ENCODE assay signal across 29 mouse cellular contexts in genomic region chr15:86041421-86041820, GRCm38 (mm10). TPM values are rescaled to one million over a fixed set of nuclear protein-coding genes. Genes with fewer than 3 reads are reported as not detected.
A peak's percentile ranks its signal among the peaks of the same experiment; 100 is the strongest.
DNase-seq lines count a peak whose midpoint lies in the region; TF ChIP-seq lines count a peak whose summit lies in the region.
"Had no signal": no experiment of that assay in that cellular context is flagged by ENCODE, and none has a peak within 500 bp of the region (broad histone marks: within the 10 kb centered on the region; RNA-seq: fewer than 3 reads in every experiment).

No protein-coding gene starts in this region.

- TF ChIP-seq CTCF in C2C12 (IDR thresholded peaks at IDR 0.05; ENCODE audit: control insufficient read depth, insufficient read depth, insufficient read length), result no peak

- peak; percentile 71 for DNase-seq in adrenal gland, postnatal 14 days
- DNase-seq in adrenal gland, adult 18-20 months (ENCODE audit: low spot score in 2 of 2), result no peak
- DNase-seq in 3134 (ENCODE audit: extremely low read depth, insufficient read length, low spot score), result peak; percentile 75
- peak; percentile 23 for DNase-seq in adipocyte (ENCODE audit: low spot score)
- DNase-seq in cerebellum, postnatal 36 days, result no peak
- DNase-seq in heart, adult 18-20 months, result no peak
- DNase-seq in thymus, postnatal 4 days, result no peak
- DNase-seq: adrenal gland, adult 2 months; adrenal gland, postnatal 36 days; cerebellum, adult 11 months; cerebellum, adult 2 months; cerebellum, adult 9-11 months; cerebellum, postnatal 25 days; embryo, embryonic 11 days; gastrocnemius, postnatal 10 days; heart, adult 11 months; heart, postnatal 10 days; heart, postnatal 36 days; kidney, adult 2 months had no signal

- peaks cover 29% of the 10 kb centered on the region for H3K27me3 ChIP-seq in C2C12 (ENCODE audit: control insufficient read depth, insufficient read depth, insufficient read length)

- H3K79me3 ChIP-seq in C2C12 (ENCODE audit: low read depth), result no peaks in the 10 kb centered on the region

- no peak overlapping the region for H3ac ChIP-seq in C2C12 (ENCODE audit: control insufficient read depth, insufficient read length, low read depth)

- no peaks in the 10 kb centered on the region for H3K79me2 ChIP-seq in C2C12 (ENCODE audit: control insufficient read depth, insufficient read depth)

- no peaks in the 10 kb centered on the region for H3K36me3 ChIP-seq in C2C12 (ENCODE audit: control insufficient read depth, insufficient read depth)
- H3K36me3 ChIP-seq: forebrain, embryonic 10.5 days; G1E; heart, embryonic 12.5 days; heart, embryonic 15.5 days; hindbrain, embryonic 10.5 days; hindbrain, embryonic 13.5 days; intestine, embryonic 15.5 days had no signal

- no peak overlapping the region for H3K4me3 ChIP-seq in C2C12 (ENCODE audit: insufficient read depth, poor library complexity, severe bottlenecking)
- H3K4me3 ChIP-seq: forebrain, embryonic 10.5 days; forebrain, embryonic 13.5 days; heart, embryonic 12.5 days; heart, embryonic 15.5 days; hindbrain, embryonic 10.5 days; hindbrain, embryonic 13.5 days; intestine, embryonic 15.5 days had no signal

TF ChIP-seq in C2C12, 6 proteins besides CTCF, POLR2A, EP300 and RAD21:
- TF ChIP-seq USF1 (IDR thresholded peaks at IDR 0.05; ENCODE audit: low read depth), result no peak
- TF ChIP-seq MYOD1 (IDR thresholded peaks at IDR 0.05; ENCODE audit: control insufficient read depth, insufficient read length, low read depth), result no peak
- peak; percentile 38 for TF ChIP-seq FOSL1 (IDR thresholded peaks at IDR 0.05; ENCODE audit: insufficient read depth, low read length, poor library complexity, severe bottlenecking)
- no peak for TF ChIP-seq MYOG (IDR thresholded peaks at IDR 0.05; ENCODE audit: control insufficient read depth, extremely low read depth, insufficient read length)
- TF ChIP-seq MAX (IDR thresholded peaks at IDR 0.05), result peak; percentile 24
- TF ChIP-seq CEBPB (IDR thresholded peaks at IDR 0.05; ENCODE audit: low read depth), result no peak

RNA-seq across cellular contexts. Expression of gene Celsr1, which starts 7.8 kb away (rescaled TPM):
- total RNA-seq in adrenal gland, postnatal 14 days (2021), result 4.5 and 4.6 TPM in 2 replicates
- total RNA-seq in adrenal gland, adult 18-20 months (2021), result 1 to 10 TPM; 2.9 to 3.7 TPM
- 0.16 TPM for polyA plus RNA-seq in C2C12 (2012; fragmentation: generic; extraction: Trizol)
- 1 to 10 TPM; 5.0 to 5.1 TPM for total RNA-seq in heart, adult 18-20 months (2021)
- total RNA-seq: CH12.LX had no signal

RNA-seq across cellular contexts. Expression of gene Gramd4, which starts 16.1 kb away (rescaled TPM):
- 16.1 and 17.5 TPM in 2 replicates for total RNA-seq in adrenal gland, postnatal 14 days (2021)
- total RNA-seq in adrenal gland, adult 18-20 months (2021), result 10 to 100 TPM; 12.7 to 14.6 TPM
- polyA plus RNA-seq in C2C12 (2012; fragmentation: generic; extraction: Trizol), result 36.2 TPM
- total RNA-seq in heart, adult 18-20 months (2021), result 10 to 100 TPM; 32.6 to 32.7 TPM

Comparison
In these comparisons a context has a peak if more than half of its experiments do, and no peak if none do; other contexts are left out.
1. DNase-seq: peak in adrenal gland, postnatal 14 days (single experiment), 3134 (single experiment) and adipocyte (single experiment); none in adrenal gland, adult 18-20 months (0 of 2), cerebellum, postnatal 36 days (0 of 2), heart, adult 18-20 months (0 of 2) and thymus, postnatal 4 days (single experiment).